Mouse (Mus musculus) stomach, embryonic 14.5 days (tissue): ENCODE measurements at regions not wholly inside any gene's neighbourhood (a gene's known extent, or its start where the extent isn't known, plus 50 kb on each side); places are given as distances from the start of the nearest gene placed in this dataset.

Experiments used
- ATAC-seq: fragments of 200-750 bp; cut with Nextera tagmentation; 2 replicates; pipeline ENCODE4 v1.8.0; 2017; ENCODE audit warnings: low read depth, moderate TSS enrichment; ENCODE audit not compliant: insufficient number of reproducible peaks, insufficient read depth, low FRiP score
- H3K27ac ChIP-seq: fragments of 300-500 bp; sonication (generic); 2 replicates; pipeline ENCODE4 v1.5.1; 2014; ENCODE audit warnings: mild to moderate bottlenecking, low read length, moderate library complexity, mixed read lengths
- H3K27me3 ChIP-seq: fragments of 300-500 bp; sonication (generic); 2 replicates; pipeline ENCODE4 v1.6.1; 2014; ENCODE audit warnings: low read length, control low read depth, mixed read lengths; ENCODE audit not compliant: control insufficient read depth, insufficient read depth
- H3K36me3 ChIP-seq: fragments of 300-500 bp; sonication (generic); 2 replicates; pipeline ENCODE4 v1.6.1; 2014; ENCODE audit warnings: mild to moderate bottlenecking, control low read depth, low read length, moderate library complexity, mixed read lengths; ENCODE audit not compliant: control insufficient read depth, insufficient read depth
- H3K4me1 ChIP-seq: fragments of 300-500 bp; sonication (generic); 2 replicates; pipeline ENCODE4 v1.6.1; 2014; ENCODE audit warnings: low read length, control low read depth, mixed read lengths; ENCODE audit not compliant: control insufficient read depth, insufficient read depth
- H3K4me2 ChIP-seq: fragments of 300-500 bp; sonication (generic); replicated peaks from 2 replicates; pipeline ENCODE4 v1.6.1; 2014; ENCODE audit warnings: low read depth, low read length, control low read depth
- H3K4me3 ChIP-seq: fragments of 300-500 bp; sonication (generic); 2 replicates; pipeline ENCODE4 v1.5.1; 2014; ENCODE audit warnings: low read depth, low read length, control low read depth
- H3K9ac ChIP-seq: fragments of 300-500 bp; sonication (generic); replicated peaks from 2 replicates; pipeline ENCODE4 v1.6.1; 2014; ENCODE audit warnings: low read depth, mild to moderate bottlenecking, control low read depth, low read length, moderate library complexity, mixed read lengths
- H3K9me3 ChIP-seq: fragments of 300-500 bp; sonication (generic); 2 replicates; pipeline ENCODE4 v1.6.1; 2016; ENCODE audit warnings: low read depth, low read length, control low read depth; ENCODE audit not compliant: control insufficient read depth
- WGBS: fragments of 180-500 bp; shearing (Covaris S2); extraction: QIAGEN DNeasy Blood & Tissue Kit; methylation state at CpG from one replicate; pipeline ENCODE4 v1.1.7; 2014; 5-methylcytosine and 5-hydroxymethylcytosine counted together

- 54% methylated on average over 6 of the region's 6 CpGs for WGBS
- H3K36me3 ChIP-seq = no peaks in the 10 kb centered on the region
- H3K4me2 ChIP-seq = no peak overlapping the region
- no peak overlapping the region for H3K4me3 ChIP-seq
- no peak for ATAC-seq
- no peak overlapping the region for H3K9ac ChIP-seq
- no peak overlapping the region for H3K27ac ChIP-seq
- H3K27me3 ChIP-seq = no peaks in the 10 kb centered on the region
- H3K4me1 ChIP-seq = no peaks in the 10 kb centered on the region
- no peaks in the 10 kb centered on the region for H3K9me3 ChIP-seq
These were observed 380.7 kb downstream of the H2al1j start for GRCm38 (mm10) chrX:11708325-11708724.

GRCm38 (mm10) chrX:11709326-11709725 lies 381.7 kb downstream of the H2al1j start:
- H3K27ac ChIP-seq = no peak overlapping the region
- no peak overlapping the region for H3K4me2 ChIP-seq
- WGBS = 66% methylated on average over 4 of the region's 4 CpGs
- no peaks in the 10 kb centered on the region for H3K9me3 ChIP-seq
- no peak overlapping the region for H3K9ac ChIP-seq
- ATAC-seq = no peak
- no peaks in the 10 kb centered on the region for H3K4me1 ChIP-seq
- no peak overlapping the region for H3K4me3 ChIP-seq
- H3K27me3 ChIP-seq = no peaks in the 10 kb centered on the region
- no peaks in the 10 kb centered on the region for H3K36me3 ChIP-seq

- no peak overlapping the region for H3K4me2 ChIP-seq
- H3K36me3 ChIP-seq = no peaks in the 10 kb centered on the region
- no peak overlapping the region for H3K9ac ChIP-seq
- H3K4me3 ChIP-seq = no peak overlapping the region
- 91% methylated on average over 3 of the region's 3 CpGs for WGBS
- no peaks in the 10 kb centered on the region for H3K4me1 ChIP-seq
- no peak overlapping the region for H3K27ac ChIP-seq
- no peaks in the 10 kb centered on the region for H3K27me3 ChIP-seq
- no peaks in the 10 kb centered on the region for H3K9me3 ChIP-seq
- no peak for ATAC-seq
These were observed 385.8 kb downstream of the H2al1j start for GRCm38 (mm10) chrX:11713423-11713822.

GRCm38 (mm10) chrX:11716773-11717172 lies 389.2 kb downstream of the H2al1j start:
- no peak overlapping the region for H3K4me2 ChIP-seq
- H3K9ac ChIP-seq = no peak overlapping the region
- H3K36me3 ChIP-seq = no peaks in the 10 kb centered on the region
- H3K9me3 ChIP-seq = no peaks in the 10 kb centered on the region
- H3K27me3 ChIP-seq = no peaks in the 10 kb centered on the region
- H3K4me1 ChIP-seq = no peaks in the 10 kb centered on the region
- H3K4me3 ChIP-seq = no peak overlapping the region
- ATAC-seq = no peak
- H3K27ac ChIP-seq = no peak overlapping the region
- WGBS = 81% methylated on average over 8 of the region's 8 CpGs

GRCm38 (mm10) chrX:11718778-11719177 lies 391.2 kb downstream of the H2al1j start:
- Histone ChIP-seq H3K36me3 (no peaks in the 10 kb centered on the region), H3K4me2 (no peak overlapping the region), H3K27me3 (no peaks in the 10 kb centered on the region), H3K27ac (no peak overlapping the region), H3K9me3 (no peaks in the 10 kb centered on the region), H3K9ac (no peak overlapping the region), H3K4me1 (no peaks in the 10 kb centered on the region), H3K4me3 (no peak overlapping the region)
- ATAC-seq = no peak
- WGBS = 79% methylated on average over 2 of the region's 2 CpGs

GRCm38 (mm10) chrX:11720517-11720916 lies 392.9 kb downstream of the H2al1j start:
- Histone ChIP-seq H3K9ac (no peak overlapping the region), H3K4me1 (no peaks in the 10 kb centered on the region), H3K36me3 (no peaks in the 10 kb centered on the region), H3K27me3 (no peaks in the 10 kb centered on the region), H3K4me2 (no peak overlapping the region), H3K27ac (no peak overlapping the region), H3K4me3 (no peak overlapping the region), H3K9me3 (no peaks in the 10 kb centered on the region)
- ATAC-seq = no peak
- WGBS = 66% methylated on average over 7 of the region's 7 CpGs

GRCm38 (mm10) chrX:11722730-11723129 lies 395.1 kb downstream of the H2al1j start:
- ATAC-seq = no peak
- 64% methylated on average over 4 of the region's 4 CpGs for WGBS

GRCm38 (mm10) chrX:11724718-11725117 lies 397.1 kb downstream of the H2al1j start:
- no peak overlapping the region for H3K9ac ChIP-seq
- no peaks in the 10 kb centered on the region for H3K9me3 ChIP-seq
- no peak overlapping the region for H3K27ac ChIP-seq
- no peaks in the 10 kb centered on the region for H3K4me1 ChIP-seq
- no peaks in the 10 kb centered on the region for H3K36me3 ChIP-seq
- no peak for ATAC-seq
- no peaks in the 10 kb centered on the region for H3K27me3 ChIP-seq
- 81% methylated on average over 8 of the region's 8 CpGs for WGBS
- no peak overlapping the region for H3K4me2 ChIP-seq
- no peak overlapping the region for H3K4me3 ChIP-seq

More at GRCm38 (mm10) chrX:11722730-11723129, 395.1 kb downstream of the H2al1j start:
- Histone ChIP-seq H3K4me2 (no peak overlapping the region), H3K9me3 (no peaks in the 10 kb centered on the region), H3K36me3 (no peaks in the 10 kb centered on the region), H3K9ac (no peak overlapping the region), H3K4me1 (no peaks in the 10 kb centered on the region), H3K27ac (no peak overlapping the region), H3K4me3 (no peak overlapping the region), H3K27me3 (no peaks in the 10 kb centered on the region)

- Histone ChIP-seq H3K4me2 (no peak overlapping the region), H3K4me1 (no peaks in the 10 kb centered on the region), H3K36me3 (no peaks in the 10 kb centered on the region), H3K9ac (no peak overlapping the region), H3K27me3 (no peaks in the 10 kb centered on the region), H3K4me3 (no peak overlapping the region), H3K9me3 (no peaks in the 10 kb centered on the region), H3K27ac (no peak overlapping the region)
- 35% methylated on average over 8 of the region's 8 CpGs for WGBS
- no peak for ATAC-seq
These were observed 399.1 kb downstream of the H2al1j start for GRCm38 (mm10) chrX:11726524-11727231.
